In genomic region chr17:4661996-4662395, GRCm38 (mm10) we compare ENCODE assay signal across 16 mouse cellular contexts.
"Had no signal": no experiment of that assay in that cellular context is flagged by ENCODE, and none has a peak within 500 bp of the region (broad histone marks: within the 10 kb centered on the region; RNA-seq: fewer than 3 reads in every experiment).

No protein-coding gene starts in this region.

- DNase-seq: lung, adult 2 months; lung, postnatal 14 days; lung, postnatal 36 days; right cerebral cortex, postnatal 14 days; spleen, adult 18-20 months; thymus, adult 2 months; thymus, postnatal 25 days; thymus, postnatal 4 days had no signal

- H3K9ac ChIP-seq: lung, embryonic 15.5 days; midbrain, embryonic 13.5 days; midbrain, embryonic 15.5 days; neural tube, embryonic 12.5 days had no signal

- H3K27ac ChIP-seq: lung, embryonic 15.5 days; macrophage; midbrain, embryonic 13.5 days; midbrain, embryonic 15.5 days; neural tube, embryonic 12.5 days had no signal

- H3K4me1 ChIP-seq: lung, embryonic 15.5 days; megakaryocyte, embryonic 14.5 days; midbrain, embryonic 13.5 days; midbrain, embryonic 15.5 days; neural tube, embryonic 12.5 days had no signal

- H3K4me2 ChIP-seq: lung, embryonic 15.5 days; midbrain, embryonic 11.5 days; midbrain, embryonic 13.5 days; midbrain, embryonic 15.5 days; neural tube, embryonic 12.5 days had no signal

- ATAC-seq: lung, postnatal 0 days; midbrain, embryonic 13.5 days; midbrain, embryonic 15.5 days had no signal

- H3K9me3 ChIP-seq: lung, embryonic 15.5 days; megakaryocyte, embryonic 14.5 days; midbrain, embryonic 13.5 days; midbrain, embryonic 15.5 days; neural tube, embryonic 12.5 days had no signal

- H3K27me3 ChIP-seq: lung, embryonic 15.5 days; megakaryocyte, embryonic 14.5 days; midbrain, embryonic 13.5 days; midbrain, embryonic 15.5 days; neural tube, embryonic 12.5 days had no signal

- H3K4me3 ChIP-seq: lung, embryonic 15.5 days; megakaryocyte, embryonic 14.5 days; midbrain, embryonic 13.5 days; midbrain, embryonic 15.5 days; neural tube, embryonic 12.5 days had no signal

- H3K36me3 ChIP-seq: lung, embryonic 15.5 days; midbrain, embryonic 13.5 days; midbrain, embryonic 15.5 days; neural tube, embryonic 12.5 days had no signal
